Mouse (Mus musculus): ENCODE measurements around the gene Mblac2. TPM values are rescaled to one million over a fixed set of nuclear protein-coding genes. Genes with fewer than 3 reads are reported as not detected.

The Mblac2 gene
- total and polyA plus RNA-seq, 3 experiments = 0.58 to 1.2 TPM; not detected in 1

GRCm38 (mm10) chr13:81767038-81767659, 56.0 kb downstream of the Mblac2 start:
- no peak overlapping the region for H3K4me3 ChIP-seq (ENCODE audit: control insufficient read depth in 1 of 2, insufficient read depth in 1 of 2, low read depth in 2 of 2, low read length in 2 of 2)
- H3K79me2 ChIP-seq (ENCODE audit: control insufficient read depth, insufficient read depth, low read length, poor library complexity) = no peaks in the 10 kb centered on the region
- peak; percentile 67 for DNase-seq (ENCODE audit: low read depth, low spot score)
- peaks cover 0 to 3% of the 10 kb centered on the region in 2 experiments; a peak in 1 of 4 replicates for H3K36me3 ChIP-seq (ENCODE audit: control insufficient read depth in 1 of 2, insufficient read depth in 2 of 2, low read length in 2 of 2)
- no peaks in the 10 kb centered on the region for H3K27me3 ChIP-seq (ENCODE audit: control insufficient read depth in 1 of 2, insufficient read depth in 2 of 2, low read length in 2 of 2)
- no peak overlapping the region for H3K27ac ChIP-seq (ENCODE audit: control insufficient read depth, low read depth, low read length)
- H3K4me1 ChIP-seq (ENCODE audit: control insufficient read depth in 1 of 2, insufficient read depth in 2 of 2, low read length in 2 of 2) = no peaks in the 10 kb centered on the region
- H3K9me3 ChIP-seq (replicated peaks; ENCODE audit: insufficient read depth, low read length) = no peaks in the 10 kb centered on the region
- H3K9ac ChIP-seq (ENCODE audit: control insufficient read depth, low read depth, low read length, poor library complexity, severe bottlenecking) = no peak overlapping the region
- TF ChIP-seq TBP (IDR thresholded peaks at IDR 0.05; ENCODE audit: low read depth, low read length) (no peak), BHLHE40 (IDR thresholded peaks at IDR 0.05; ENCODE audit: borderline replicate concordance, low read depth, low read length) (no peak), MEF2A (IDR thresholded peaks at IDR 0.05; ENCODE audit: extremely low read depth, insufficient replicate concordance, low read depth, low read length, poor library complexity, severe bottlenecking) (no peak), MAZ (IDR thresholded peaks at IDR 0.05; ENCODE audit: low read depth, low read length) (no peak), SMC3 (IDR thresholded peaks at IDR 0.05; ENCODE audit: low read depth, low read length) (peak; percentile 46), GABPA (IDR thresholded peaks at IDR 0.05; ENCODE audit: low read depth, low read length) (no peak), RAD21 (IDR thresholded peaks at IDR 0.05; ENCODE audit: low read depth, low read length) (peak; percentile 70), MYB (IDR thresholded peaks at IDR 0.05; ENCODE audit: low read depth, low read length) (no peak), ELF1 (IDR thresholded peaks at IDR 0.05; ENCODE audit: low read depth, low read length) (no peak), ZC3H11A (IDR thresholded peaks at IDR 0.05; ENCODE audit: low read depth, low read length) (peak; percentile 43; the same call in 1 of the 2 replicates), CTCF (IDR thresholded peaks at IDR 0.05 in 2 of 3, conservative IDR thresholded peaks at IDR 0.05 in 1 of 3; ENCODE audit: control insufficient read depth in 1 of 3, insufficient read depth in 1 of 3, low read depth in 2 of 3, low read length in 3 of 3, poor library complexity in 1 of 3, severe bottlenecking in 1 of 3) (peak; percentile 64 to 80 (median 65))

GRCm38 (mm10) chr13:81776217-81776616, 65.1 kb downstream of the Mblac2 start:
- H3K9ac ChIP-seq (ENCODE audit: control insufficient read depth, low read depth, low read length, poor library complexity, severe bottlenecking) = no peak overlapping the region
- no peaks in the 10 kb centered on the region for H3K27me3 ChIP-seq (ENCODE audit: control insufficient read depth in 1 of 2, insufficient read depth in 2 of 2, low read length in 2 of 2)
- peak; percentile 53 for DNase-seq (ENCODE audit: low read depth, low spot score)
- no peaks in the 10 kb centered on the region; a peak in 1 of 4 replicates for H3K4me1 ChIP-seq (ENCODE audit: control insufficient read depth in 1 of 2, insufficient read depth in 2 of 2, low read length in 2 of 2)
- no peak overlapping the region for H3K27ac ChIP-seq (ENCODE audit: control insufficient read depth, low read depth, low read length)
- no peaks in the 10 kb centered on the region for H3K9me3 ChIP-seq (replicated peaks; ENCODE audit: insufficient read depth, low read length)
- no peaks in the 10 kb centered on the region for H3K79me2 ChIP-seq (ENCODE audit: control insufficient read depth, insufficient read depth, low read length, poor library complexity)
- peaks cover 0 to 8% of the 10 kb centered on the region in 2 experiments; a peak in 2 of 4 replicates for H3K36me3 ChIP-seq (ENCODE audit: control insufficient read depth in 1 of 2, insufficient read depth in 2 of 2, low read length in 2 of 2)
- no peak overlapping the region for H3K4me3 ChIP-seq (ENCODE audit: control insufficient read depth in 1 of 2, insufficient read depth in 1 of 2, low read depth in 2 of 2, low read length in 2 of 2)
- TF ChIP-seq GABPA (IDR thresholded peaks at IDR 0.05; ENCODE audit: low read depth, low read length) (no peak), E2F4 (IDR thresholded peaks at IDR 0.05; ENCODE audit: borderline replicate concordance, low read depth, low read length) (no peak), NRF1 (IDR thresholded peaks at IDR 0.05; ENCODE audit: insufficient read depth, low read depth, low read length, poor library complexity, severe bottlenecking) (no peak), EP300 (IDR thresholded peaks at IDR 0.05; ENCODE audit: low read depth in 1 of 2, low read length in 2 of 2) (peak in 1 of 2 experiments; percentile 37; a peak in 1 of 4 replicates), MAFK (IDR thresholded peaks at IDR 0.05; ENCODE audit: borderline replicate concordance, low read depth, low read length) (no peak), ETS1 (IDR thresholded peaks at IDR 0.05; ENCODE audit: low read depth, low read length) (no peak), CTCF (IDR thresholded peaks at IDR 0.05 in 2 of 3, conservative IDR thresholded peaks at IDR 0.05 in 1 of 3; ENCODE audit: control insufficient read depth in 1 of 3, insufficient read depth in 1 of 3, low read depth in 2 of 3, low read length in 3 of 3, poor library complexity in 1 of 3, severe bottlenecking in 1 of 3) (no peak), HCFC1 (IDR thresholded peaks at IDR 0.05; ENCODE audit: low read depth, low read length) (no peak), CHD1 (IDR thresholded peaks at IDR 0.05; ENCODE audit: low read depth, low read length) (no peak), MEF2A (IDR thresholded peaks at IDR 0.05; ENCODE audit: extremely low read depth, insufficient replicate concordance, low read depth, low read length, poor library complexity, severe bottlenecking) (no peak), MXI1 (IDR thresholded peaks at IDR 0.05; ENCODE audit: low read depth, low read length) (0 out of 2 replicates have a peak, but pooled peaks have one; percentile 21), NELFE (IDR thresholded peaks at IDR 0.05; ENCODE audit: low read depth, low read length) (no peak), SMC3 (IDR thresholded peaks at IDR 0.05; ENCODE audit: low read depth, low read length) (no peak), UBTF (IDR thresholded peaks at IDR 0.05; ENCODE audit: borderline replicate concordance, insufficient read depth, low read depth, low read length) (no peak), POLR2A (IDR thresholded peaks at IDR 0.05; ENCODE audit: control insufficient read depth in 1 of 2, insufficient read depth in 1 of 2, low read depth in 1 of 2, low read length in 2 of 2, poor library complexity in 1 of 2) (no peak), SIN3A (IDR thresholded peaks at IDR 0.05; ENCODE audit: low read length) (no peak), TAL1 (IDR thresholded peaks at IDR 0.05; ENCODE audit: low read length) (no peak), GATA1 (IDR thresholded peaks at IDR 0.05; ENCODE audit: low read depth, low read length) (peak; percentile 17; the same call in 1 of the 2 replicates), RCOR1 (IDR thresholded peaks at IDR 0.05; ENCODE audit: low read depth, low read length) (peak; percentile 40; the same call in 1 of the 2 replicates), ZNF384 (IDR thresholded peaks at IDR 0.05; ENCODE audit: low read depth, low read length) (no peak), USF1 (IDR thresholded peaks at IDR 0.05; ENCODE audit: low read depth, low read length) (no peak), CHD2 (IDR thresholded peaks at IDR 0.05; ENCODE audit: low read length) (no peak), MAX (IDR thresholded peaks at IDR 0.05; ENCODE audit: low read length) (no peak)
